Mouse (Mus musculus): ENCODE measurements around the gene Trim7.
"Not testable (repeated sequence)": the region's sequence is repeated elsewhere in the genome, so short reads cannot be mapped to it uniquely, and the experiment has no call there.

Trim7 gene

GRCm38 (mm10) chr11:48825979-48826751 is at the start of gene Trim7, which contains the start of gene Gm12184:
Gene Trim7 (plus strand): TSS chr11:48826140.
Gene Gm12184 (minus strand): TSS chr11:48826655.
- not testable (repeated sequence) for DNase-seq

- DNase-seq = peak; percentile 24
Observed at GRCm38 (mm10) chr11:48776664-48777063, 49.3 kb upstream of the Trim7 start.

- DNase-seq = no peak
Observed at GRCm38 (mm10) chr11:48777303-48777702, 48.6 kb upstream of the Trim7 start.

GRCm38 (mm10) chr11:48779450-48779849 is 46.5 kb upstream of the Trim7 start:
- DNase-seq = peak; percentile 34

- no peak for DNase-seq
Observed at GRCm38 (mm10) chr11:48782243-48782642, 43.7 kb upstream of the Trim7 start.

- peak; percentile 65 for DNase-seq
Observed at GRCm38 (mm10) chr11:48787455-48788211, 38.3 kb upstream of the Trim7 start.

- peak; percentile 76 for DNase-seq
Observed at GRCm38 (mm10) chr11:48788311-48789089, 37.4 kb upstream of the Trim7 start.

- no peak for DNase-seq
Observed at GRCm38 (mm10) chr11:48789215-48789614, 36.7 kb upstream of the Trim7 start.

- peak; percentile 86 for DNase-seq
Observed at GRCm38 (mm10) chr11:48789973-48790823, 35.7 kb upstream of the Trim7 start.

- DNase-seq = no peak
Observed at GRCm38 (mm10) chr11:48790946-48791345, 35.0 kb upstream of the Trim7 start.

GRCm38 (mm10) chr11:48791894-48792293 is 34.0 kb upstream of the Trim7 start:
- DNase-seq = not testable (repeated sequence)

- DNase-seq = no peak
Observed at GRCm38 (mm10) chr11:48793184-48793583, 32.8 kb upstream of the Trim7 start.

- DNase-seq = no peak
Observed at GRCm38 (mm10) chr11:48795221-48795620, 30.7 kb upstream of the Trim7 start.

GRCm38 (mm10) chr11:48796290-48796689 is 29.6 kb upstream of the Trim7 start:
- no peak for DNase-seq

- no peak for DNase-seq
Observed at GRCm38 (mm10) chr11:48797287-48797686, 28.7 kb upstream of the Trim7 start.

GRCm38 (mm10) chr11:48798308-48798707 is 27.6 kb upstream of the Trim7 start:
- no peak for DNase-seq

- DNase-seq = no peak
Observed at GRCm38 (mm10) chr11:48798984-48799920, 26.7 kb upstream of the Trim7 start.

- peak; percentile 87 for DNase-seq
Observed at GRCm38 (mm10) chr11:48799921-48800701, 25.8 kb upstream of the Trim7 start, which contains the start of gene Rack1. Gene Rack1 (plus strand): TSS chr11:48800332.

GRCm38 (mm10) chr11:48801831-48802772 is 23.8 kb upstream of the Trim7 start:
- no peak for DNase-seq

Measured in liver (tissue).